Mouse (Mus musculus): ENCODE results near the gene Mark1. TPM values are rescaled to one million over a fixed set of nuclear protein-coding genes. Genes with fewer than 3 reads are reported as not detected.

The Mark1 gene
- total RNA-seq, 2 experiments from 2014 or later: 51.6 to 54.3 TPM

DNA sequence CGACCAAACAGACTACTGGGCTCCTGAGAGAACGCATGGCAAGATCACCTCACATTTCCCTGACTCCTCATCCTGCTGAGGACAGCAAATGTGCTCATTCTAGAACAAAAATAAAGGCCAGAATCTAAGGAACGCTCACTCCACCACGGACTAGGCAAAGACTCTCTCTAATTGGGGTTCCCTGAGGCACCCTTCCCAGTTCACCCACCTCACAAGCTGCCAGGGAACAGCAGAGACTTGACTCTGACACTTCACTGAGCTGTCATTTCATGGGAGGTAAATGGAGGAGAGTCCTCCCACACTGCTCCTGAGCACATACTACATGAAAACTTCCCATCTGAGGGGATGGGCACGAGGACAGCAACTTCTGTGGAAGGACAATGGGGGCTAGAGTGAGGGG is 37.5 kb downstream of the Mark1 start:
- DNase-seq: no peak

DNA sequence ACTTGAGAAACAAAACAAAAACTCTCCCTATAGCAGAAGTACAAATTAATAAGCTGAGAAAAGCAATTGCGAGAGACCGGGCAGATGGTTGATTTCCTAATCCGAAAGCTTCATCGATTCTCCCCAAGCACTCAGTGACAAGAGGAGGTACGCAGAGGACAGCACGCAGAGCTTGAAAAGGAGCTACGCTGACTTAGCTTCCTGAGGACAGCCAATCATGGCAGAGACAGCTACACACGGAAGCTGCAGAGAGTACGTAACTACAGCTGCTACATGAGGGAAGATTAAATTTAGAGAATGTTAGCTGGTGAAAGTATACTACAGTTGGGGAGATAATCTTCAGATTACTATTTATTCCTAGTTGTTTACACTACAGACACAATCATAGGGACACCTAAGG is 40.6 kb downstream of the Mark1 start:
- DNase-seq: no peak

DNA sequence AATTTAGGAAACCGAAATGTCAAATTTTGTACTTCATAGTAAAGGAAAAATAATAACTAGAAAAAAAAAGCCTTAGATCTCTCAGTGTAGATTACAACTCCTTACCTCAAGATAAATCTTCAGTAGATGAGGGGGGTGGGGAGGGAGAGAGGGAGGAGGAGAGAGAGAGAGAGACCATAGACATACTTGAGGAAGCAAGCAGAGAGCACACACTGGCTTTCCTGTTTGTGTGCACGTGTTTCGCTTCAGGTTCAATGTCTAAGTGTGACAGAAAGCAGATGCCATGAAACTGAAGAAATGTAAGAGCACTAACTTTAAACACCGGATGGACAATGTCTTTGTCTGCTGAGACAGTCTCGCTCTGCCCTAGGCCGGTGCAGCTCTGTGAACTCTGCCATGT is 41.0 kb downstream of the Mark1 start:
- no peak for DNase-seq

DNA sequence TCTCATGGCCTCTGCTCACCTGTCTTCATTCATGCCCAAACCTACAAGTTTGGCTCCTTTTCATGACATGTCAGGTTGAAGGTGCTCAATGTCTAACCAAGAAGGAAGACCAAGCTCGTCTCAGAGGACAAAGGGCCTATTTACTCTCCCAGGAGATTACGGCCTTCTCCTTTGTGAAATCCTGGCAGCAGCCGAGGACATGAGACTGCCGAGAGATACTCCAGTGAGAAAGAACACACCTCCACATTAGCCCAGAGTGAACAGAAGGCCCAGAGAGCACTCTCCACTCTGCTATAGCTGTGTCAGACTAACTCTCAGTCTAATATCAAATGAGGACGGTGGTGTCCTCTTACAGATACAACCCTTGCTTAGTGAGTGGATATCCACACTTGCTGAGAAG is 47.6 kb downstream of the Mark1 start:
- no peak for DNase-seq

DNA sequence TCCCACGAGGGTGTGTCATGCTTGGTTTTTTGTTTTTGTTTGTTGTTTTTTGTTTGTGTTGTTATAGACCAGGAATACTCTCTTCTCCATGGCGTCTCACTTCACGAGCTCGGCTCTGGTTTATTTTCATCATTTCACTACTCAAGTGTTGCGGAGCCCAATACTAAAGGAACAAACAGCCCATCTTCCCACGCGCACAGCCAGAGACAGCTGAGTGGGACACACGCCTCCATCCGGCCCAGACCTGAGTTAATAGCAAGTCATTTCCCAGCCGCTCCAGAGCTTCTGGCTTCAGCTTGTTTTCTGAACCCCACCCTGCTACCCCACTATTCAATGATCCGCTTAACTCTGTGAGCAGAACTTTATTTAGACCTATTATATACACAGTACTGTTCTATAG is 48.3 kb downstream of the Mark1 start:
- peak; percentile 26 to 35 for DNase-seq

DNA sequence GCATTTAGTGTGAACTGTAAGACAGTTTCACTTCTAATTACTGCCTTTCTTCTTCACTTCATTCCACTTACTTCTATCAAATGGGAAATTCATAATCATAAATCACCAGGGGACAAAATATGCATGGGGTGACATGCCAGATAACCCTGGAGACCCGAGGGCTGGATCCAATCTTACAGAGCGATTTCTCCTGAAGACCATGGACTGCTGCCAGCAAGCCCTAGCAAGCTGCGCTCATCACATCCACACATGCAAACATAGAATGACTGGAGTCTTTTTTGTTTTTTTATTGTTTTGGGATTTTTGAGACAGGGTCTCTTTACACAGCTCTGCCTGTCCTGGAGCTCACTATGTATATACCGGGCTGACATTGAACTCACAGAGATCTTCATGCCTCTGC is 61.3 kb downstream of the Mark1 start:
- DNase-seq: no peak

DNA sequence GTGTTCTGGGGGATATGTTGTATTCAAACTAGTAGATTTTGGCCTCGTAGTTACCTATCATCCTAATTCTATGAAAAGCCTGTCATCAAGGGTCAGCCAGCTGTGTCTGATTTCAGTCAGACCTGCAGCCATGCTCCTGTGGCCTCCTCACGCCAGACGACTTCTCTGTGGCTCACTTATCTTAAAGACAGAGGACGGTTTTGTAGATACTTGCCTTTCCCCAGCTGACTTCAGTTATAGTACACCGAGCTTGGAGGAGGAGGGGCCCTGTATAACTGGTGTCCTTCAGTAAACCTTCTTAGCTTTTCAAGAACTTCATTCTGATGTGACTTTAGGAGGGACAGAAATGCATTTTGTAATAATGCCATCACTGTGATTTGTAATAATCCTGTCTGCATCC is 63.4 kb downstream of the Mark1 start:
- no peak for DNase-seq

DNA sequence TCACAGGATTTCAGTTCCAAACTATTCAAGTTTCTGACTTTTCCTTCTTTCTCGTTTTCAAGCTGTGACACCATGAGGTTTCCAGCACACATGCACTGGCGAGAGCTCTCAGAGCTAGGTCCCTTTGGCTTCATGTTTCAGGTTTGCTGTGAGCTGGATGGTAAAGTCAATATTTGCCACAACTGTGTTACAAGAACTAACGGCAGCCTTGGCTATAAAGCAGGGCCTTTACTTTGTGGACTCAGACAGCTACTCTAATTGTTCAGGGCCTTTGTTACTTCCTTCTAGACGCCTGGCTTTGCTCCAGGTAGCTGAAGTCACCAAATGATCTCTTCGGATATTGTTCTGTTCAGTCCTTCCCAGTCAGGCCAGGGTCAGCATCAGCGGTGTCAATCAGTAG is 63.9 kb downstream of the Mark1 start:
- no peak for DNase-seq

DNA sequence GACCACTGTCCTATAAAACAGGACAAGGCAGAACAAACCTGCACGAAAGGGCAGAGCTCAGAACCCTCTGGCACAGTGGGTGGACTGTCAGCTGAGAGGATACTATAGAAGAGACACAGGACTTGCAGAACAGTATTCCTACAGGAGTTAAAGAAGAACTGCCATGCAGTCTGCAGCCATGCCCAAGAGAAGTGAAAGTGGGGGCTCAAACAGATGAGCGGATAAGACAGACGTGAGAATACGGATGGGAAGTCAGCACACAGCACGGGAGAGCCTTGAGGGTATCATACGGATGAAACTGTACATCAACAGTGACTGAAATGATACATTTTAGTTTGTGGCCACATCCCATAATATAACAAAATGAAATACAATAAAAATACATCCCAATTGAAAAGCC is 68.3 kb downstream of the Mark1 start:
- no peak for DNase-seq

DNA sequence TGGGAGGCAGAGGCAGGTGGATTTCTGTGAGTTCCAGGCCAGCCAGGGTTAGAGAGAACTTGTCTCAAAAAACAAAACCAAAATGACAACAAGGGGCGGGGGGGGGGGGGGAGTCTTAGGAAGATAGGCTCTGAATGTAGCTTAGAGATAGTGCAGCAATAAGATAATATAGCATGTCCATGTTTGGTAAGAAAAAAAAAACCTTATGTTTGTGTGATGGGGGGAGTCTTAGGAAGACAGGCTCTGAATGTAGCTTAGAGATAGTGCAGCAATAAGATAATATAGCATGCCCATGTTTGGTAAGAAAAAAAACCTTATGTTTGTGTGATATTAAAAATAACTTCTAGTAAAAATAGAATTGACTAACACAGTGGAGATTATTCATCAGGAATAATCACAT is 71.0 kb downstream of the Mark1 start:
- no peak for DNase-seq

DNA sequence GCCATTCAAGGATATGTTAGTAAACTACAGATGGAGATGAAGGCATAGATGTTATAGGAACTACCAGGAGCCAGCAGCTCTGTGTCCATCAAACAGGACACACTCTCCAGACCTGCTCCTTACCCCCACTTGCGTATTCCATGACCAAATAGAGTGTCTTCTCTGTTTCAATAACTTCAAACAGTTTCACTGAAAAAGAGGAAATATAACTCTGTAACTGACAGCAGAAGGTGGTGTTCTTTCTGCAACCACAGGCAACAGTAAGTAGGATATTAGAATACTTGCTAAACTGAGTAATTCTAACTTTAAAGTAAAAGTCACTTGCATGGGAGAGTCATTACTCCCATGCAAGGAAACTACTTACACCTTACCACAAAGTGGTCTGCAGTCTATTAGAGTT is 71.5 kb downstream of the Mark1 start:
- DNase-seq: no peak

DNA sequence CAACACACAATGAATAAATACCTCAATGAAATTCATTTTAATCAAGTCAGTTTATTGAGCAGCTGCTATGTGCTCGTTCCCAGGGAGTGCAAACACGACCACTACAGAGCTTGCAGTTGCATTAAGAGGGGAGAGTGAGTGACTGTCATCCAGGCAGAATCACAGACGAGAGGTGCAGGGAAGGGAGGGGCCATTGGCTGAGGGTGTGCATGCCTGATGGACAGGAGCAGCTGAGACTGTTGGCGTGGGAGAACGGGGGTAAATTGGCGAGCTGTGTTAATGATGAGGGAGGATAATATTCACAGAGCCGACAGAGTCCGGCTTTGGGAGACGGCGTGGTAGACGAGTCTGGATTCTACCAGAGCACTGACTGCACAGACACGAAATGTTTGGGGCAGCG is 76.5 kb downstream of the Mark1 start:
- DNase-seq: no peak

DNA sequence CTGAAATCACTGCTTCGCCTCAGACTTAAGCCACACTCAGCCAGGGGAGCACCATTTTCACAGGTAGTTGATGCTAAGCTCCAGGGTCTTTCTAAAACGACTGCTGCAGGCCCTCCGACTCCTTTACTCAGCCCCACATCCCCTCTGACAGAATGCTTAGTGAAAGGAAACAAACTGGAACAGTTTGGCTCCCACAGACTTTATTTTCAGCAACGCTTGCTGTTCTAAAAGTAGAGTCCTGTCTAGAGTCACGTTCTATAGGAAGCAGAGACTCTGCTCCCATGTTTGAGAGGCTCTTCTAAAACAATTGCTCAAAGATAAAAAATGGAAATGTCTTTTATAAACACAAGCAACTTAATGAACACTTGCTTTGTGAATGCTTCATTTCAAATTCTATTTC is 79.3 kb downstream of the Mark1 start:
- DNase-seq: no peak

DNA sequence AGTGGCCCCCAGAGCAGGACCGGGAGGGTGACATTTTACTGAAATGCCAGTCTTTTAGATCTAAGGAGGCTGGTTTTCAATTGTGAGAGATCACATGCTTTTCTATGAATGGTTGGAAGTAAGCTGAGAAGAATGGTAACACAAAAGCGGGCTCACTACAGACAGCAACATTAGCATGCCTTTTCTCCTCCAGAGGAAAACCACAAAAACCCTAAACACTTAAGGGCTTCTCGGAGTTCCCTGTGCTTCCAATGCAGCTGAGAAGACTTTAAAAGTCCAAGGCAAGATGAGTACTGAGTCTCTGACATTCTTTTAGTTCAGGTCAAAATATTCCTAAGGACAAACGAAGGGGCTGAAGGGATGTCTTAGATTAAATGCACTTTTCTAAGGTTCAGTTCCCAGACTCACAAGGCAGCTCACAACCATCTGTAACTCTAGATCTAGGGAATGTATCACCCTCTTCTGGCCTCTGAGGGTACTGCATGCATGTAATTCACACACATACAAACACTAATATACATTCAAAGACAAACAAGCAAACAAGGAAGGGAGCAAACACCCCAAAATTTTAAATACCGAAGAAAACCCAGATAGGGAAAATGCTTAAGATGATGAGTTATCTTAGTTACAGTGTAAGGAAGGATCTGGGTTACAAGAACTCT is 81.0 kb downstream of the Mark1 start:
- DNase-seq: no peak

DNA sequence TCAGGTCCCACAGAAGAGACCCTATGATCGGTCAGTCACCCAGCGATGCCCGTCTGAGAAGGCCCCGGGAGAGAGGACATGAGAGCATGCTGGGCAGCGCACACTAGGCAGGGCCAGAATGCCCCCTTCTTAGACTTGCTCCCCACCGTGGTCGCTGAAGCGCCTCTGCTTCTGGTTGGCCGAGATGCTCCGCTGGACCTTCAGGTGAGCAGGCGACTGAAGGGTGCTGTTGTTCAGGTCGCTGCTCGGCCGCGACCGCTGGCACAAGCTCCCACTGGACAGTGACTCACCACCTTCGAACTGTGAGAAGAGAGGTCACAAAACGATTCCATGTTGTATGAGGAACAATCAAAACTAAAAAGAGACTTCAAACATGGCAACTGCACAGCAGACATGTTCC is 87.0 kb downstream of the Mark1 start:
- DNase-seq: no peak

DNA sequence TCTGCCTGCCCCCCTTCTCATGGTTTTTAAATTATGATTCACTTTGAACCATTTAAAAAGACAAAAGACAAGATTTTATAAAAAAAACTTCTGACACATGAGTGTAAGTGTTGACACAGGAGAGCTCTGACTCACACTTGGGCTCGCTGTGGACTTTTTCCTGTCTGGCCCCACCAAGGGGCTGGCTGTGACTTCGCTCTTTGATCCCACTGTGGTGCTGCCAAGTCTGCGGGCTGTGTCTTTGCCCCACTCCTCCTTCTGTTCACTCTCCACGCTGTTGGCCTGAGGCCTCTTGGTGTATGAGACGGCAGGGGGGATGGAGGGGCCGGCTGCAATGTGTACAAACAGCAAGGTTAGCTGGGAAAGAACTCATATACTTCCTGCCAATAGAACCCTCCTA is 87.5 kb downstream of the Mark1 start:
- no peak for DNase-seq

DNA sequence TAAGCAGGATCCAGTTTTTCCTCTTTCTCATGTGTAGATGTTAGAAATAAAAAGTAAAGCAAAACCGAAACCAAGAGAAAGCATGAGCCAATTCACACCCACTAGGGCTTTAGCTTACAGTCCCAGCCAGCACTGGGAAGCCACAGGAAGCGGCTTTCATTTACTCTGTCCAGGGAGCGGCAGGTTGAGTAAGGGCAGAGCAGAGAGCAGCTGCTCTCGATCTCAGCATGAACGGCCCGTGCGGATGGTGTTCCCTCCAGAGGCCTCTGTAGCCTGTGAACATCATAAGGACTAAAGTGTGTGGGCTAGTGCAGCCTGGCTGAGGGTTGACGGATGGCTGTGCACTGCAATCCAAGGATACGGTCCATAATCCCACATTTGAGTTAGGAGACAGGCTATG is 90.8 kb downstream of the Mark1 start:
- no peak for DNase-seq

DNA sequence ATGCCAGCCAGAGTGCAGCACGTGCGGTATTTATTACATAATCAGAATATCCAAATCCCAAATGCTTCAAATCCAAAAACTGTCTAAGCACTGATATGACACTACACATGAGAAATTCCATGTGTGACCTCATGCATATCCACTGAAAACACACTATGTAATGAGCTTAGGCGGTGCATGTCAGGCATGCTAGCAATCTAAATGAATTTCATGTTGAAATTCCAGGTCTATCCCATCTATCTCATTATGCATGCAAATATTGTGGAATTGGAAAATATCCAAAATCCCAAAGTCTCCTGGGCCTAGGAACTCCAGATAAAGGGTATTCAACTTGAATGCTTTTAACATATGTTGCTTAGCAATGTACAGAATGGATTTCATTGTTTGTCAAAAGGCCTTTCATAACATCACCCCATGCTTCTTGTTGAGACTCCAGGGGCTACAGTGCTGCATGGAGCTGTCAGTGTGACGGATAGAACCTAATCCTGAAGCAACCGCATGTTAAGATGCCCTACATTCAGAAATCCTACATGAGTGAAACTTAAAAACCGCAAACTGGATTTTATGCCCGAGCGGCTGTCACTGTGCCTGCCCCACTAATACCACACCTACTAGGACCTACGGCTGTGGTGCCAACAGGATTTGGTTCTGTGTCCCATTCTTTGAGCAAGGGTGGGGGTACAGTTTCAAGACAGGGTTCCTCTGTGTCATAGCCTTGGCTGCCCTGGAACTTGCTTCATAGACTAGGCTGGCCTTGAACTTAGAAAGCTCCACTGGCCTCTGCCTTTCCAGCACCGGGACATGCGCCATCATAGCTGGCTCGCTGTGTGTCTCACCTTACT is 93.2 kb downstream of the Mark1 start:
- DNase-seq: no peak

DNA sequence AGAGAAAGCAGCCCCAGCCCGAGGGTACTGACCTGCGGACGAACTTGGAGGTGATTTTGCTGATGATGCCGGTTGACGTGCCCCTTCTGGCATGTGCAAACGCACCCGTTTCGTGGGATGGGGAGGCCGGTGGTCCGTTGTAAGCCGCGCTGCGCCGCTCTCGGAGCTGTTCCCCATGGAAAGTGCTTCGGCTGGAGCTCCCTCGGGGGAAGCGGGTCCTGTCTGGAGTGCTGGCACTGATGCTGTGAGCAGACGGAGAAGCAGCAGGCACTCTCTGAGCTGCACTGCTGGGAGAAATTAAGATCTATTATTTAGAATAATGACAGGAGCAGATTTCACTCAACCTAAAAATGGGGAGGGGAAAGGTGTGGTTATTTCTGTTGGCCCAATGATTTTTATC is 94.0 kb downstream of the Mark1 start:
- DNase-seq: peak; percentile 75 to 81

DNA sequence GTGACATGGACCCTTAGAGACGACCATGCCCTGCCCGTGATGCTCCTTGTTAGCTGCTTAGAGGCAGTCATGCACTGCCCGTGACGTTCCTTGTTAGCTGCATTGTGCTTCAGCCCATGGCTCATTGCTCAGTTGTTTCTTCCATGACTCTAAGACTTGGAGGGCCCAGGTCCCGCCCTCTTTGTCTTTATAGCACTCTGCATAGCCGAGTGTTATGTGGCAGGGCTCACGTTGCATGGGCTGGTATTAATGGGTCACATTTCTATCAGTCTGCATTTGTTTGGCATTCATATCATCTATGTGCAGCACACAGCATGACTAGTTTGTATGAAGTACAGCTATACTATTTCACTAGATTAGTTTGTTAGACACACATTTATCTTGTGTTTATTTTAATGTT is 95.7 kb downstream of the Mark1 start:
- no peak for DNase-seq

DNA sequence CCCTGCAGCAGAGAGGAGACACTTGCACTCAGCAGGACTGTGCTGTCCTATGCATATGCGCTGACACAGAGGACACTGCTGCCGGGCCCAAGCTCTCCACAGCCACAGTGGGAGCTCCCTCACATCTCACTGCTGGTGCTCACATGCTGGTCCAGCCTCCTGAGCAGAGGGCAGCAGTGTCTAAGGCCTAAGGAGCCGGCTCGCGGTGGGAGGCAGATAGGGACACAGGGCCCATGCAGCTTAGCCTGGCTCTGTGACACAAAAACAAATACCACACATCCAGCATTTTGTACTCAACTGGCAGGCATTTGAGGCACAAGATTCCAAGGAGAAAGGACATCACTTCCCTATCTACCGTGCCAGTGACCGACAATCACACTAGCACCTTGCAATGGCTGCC is 96.5 kb downstream of the Mark1 start:
- no peak for DNase-seq

DNA sequence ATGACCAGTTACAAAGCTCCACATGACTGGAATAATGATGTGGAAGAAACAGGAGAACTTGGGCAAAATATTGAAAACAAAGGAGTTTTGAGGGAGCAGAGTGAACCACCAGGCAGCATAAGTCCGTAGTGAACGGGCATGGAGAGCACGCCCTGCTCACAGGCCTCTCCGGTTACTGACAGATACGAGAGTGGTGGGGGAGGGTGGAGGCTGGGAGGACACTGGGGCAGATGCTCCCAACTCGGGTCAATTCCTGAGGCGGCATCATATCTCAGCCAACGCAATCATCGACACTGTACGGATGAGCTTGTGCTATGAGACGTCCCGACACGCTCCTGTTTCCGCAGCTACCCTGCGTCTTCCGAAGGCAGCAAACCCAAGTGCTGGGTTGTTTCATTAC is 102.0 kb downstream of the Mark1 start:
- DNase-seq: no peak

DNA sequence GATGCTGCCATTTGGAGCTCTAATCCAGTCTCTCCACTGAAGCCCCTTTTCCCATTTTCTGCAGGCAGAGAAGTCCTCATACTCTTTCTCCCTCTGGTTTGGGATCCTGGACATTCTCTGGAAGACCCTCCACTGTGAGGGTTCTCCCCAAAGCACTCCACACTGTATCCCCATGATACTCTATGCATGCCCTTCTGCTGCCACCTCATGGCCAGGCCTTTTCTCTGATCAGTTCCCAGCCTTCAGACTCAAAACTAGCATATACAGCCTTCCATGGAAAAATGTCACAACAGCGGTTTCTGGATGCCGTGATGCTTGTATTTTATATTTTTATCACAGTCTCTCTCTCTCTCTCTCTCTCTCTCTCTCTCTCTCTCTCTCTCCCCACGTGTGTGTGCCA is 107.4 kb downstream of the Mark1 start:
- DNase-seq: no peak

DNA sequence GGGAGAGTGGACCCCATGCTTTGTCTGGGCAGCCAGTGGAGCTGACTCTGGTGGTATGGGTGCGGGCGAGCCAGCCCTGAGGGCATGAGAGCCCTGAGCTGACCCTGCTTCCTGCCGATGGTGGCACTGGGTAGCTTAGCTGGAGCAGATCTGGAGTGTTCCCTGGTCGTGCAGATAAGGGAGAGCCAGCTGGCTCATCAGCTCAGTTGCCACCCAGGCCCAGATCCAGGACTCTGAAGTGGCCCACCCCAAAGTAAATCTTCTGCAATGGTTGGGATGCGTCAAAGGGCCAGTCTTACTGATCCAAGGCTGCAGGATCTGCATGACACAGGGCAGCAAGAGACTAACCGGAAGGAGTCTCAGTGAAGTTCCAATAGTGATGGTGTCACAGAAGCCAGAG is 109.9 kb downstream of the Mark1 start:
- DNase-seq: no peak

DNA sequence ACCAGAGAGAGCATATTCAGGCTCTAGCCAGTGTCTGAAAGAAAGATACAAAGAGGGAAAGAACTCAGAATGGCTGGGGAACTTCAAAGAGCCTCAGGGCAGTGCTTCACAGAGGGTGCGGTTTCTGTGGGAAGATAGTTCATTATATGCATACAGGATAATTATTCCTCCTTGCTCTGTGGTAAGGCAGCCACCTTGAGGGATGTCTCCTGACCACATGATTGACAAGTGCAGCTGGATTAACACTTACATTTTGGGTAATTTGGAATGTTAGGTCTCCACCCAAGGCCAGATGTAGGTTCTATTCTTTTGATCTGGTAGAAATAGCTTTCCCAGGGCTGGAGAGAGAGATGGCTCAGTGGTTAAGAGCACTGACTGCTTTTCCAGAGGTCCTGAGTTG is 113.2 kb downstream of the Mark1 start:
- no peak for DNase-seq

Data from layer of hippocampus, postnatal 36 days (tissue).